In the genomic region with DNA sequence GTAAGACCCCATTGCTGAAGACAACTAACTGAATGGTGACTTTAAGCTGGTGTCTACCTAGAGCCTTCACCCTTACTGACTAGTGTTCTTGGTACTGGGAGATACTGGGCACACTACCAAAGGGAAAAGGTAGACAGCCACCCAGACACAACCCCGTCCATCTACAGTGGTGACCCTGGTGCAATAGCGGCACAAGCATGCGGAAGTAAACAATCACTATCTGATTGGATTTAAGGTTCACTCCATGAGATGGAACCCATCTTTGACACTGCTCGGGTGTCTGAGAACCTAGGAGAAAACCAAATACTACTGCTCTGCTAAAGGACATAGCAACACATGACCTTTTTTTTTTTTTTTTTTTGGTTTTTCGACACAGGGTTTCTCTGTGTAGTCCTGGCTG, we compare ENCODE assay signal across 30 mouse cellular contexts.
"Had no signal": no experiment of that assay in that cellular context is flagged by ENCODE, and none has a peak within 500 bp of the region (broad histone marks: within the 10 kb centered on the region; RNA-seq: fewer than 3 reads in every experiment).

No protein-coding gene starts in this region.

- H3K4me2 ChIP-seq: limb, embryonic 12.5 days; limb, embryonic 13.5 days; limb, embryonic 15.5 days; liver, embryonic 11.5 days; liver, embryonic 13.5 days; liver, embryonic 15.5 days; lung, embryonic 14.5 days; lung, embryonic 15.5 days; midbrain, embryonic 12.5 days; midbrain, embryonic 13.5 days; midbrain, embryonic 15.5 days; neural tube, embryonic 12.5 days had no signal

- ATAC-seq: liver, postnatal 0 days; lung, postnatal 0 days; midbrain, embryonic 13.5 days; midbrain, embryonic 15.5 days; midbrain, embryonic 16.5 days had no signal

- H3K4me1 ChIP-seq: limb, embryonic 10.5 days; limb, embryonic 12.5 days; limb, embryonic 13.5 days; limb, embryonic 15.5 days; liver, embryonic 13.5 days; liver, embryonic 15.5 days; midbrain, embryonic 12.5 days; midbrain, embryonic 13.5 days; midbrain, embryonic 15.5 days; neural tube, embryonic 12.5 days had no signal

- H3K9me3 ChIP-seq: limb, embryonic 10.5 days; limb, embryonic 13.5 days; limb, embryonic 15.5 days; liver, embryonic 13.5 days; liver, embryonic 15.5 days; lung, embryonic 15.5 days; midbrain, embryonic 13.5 days; midbrain, embryonic 15.5 days had no signal

- DNase-seq: left cerebral cortex, postnatal 4 days; liver; liver, embryonic 13.5 days; liver, postnatal 0 days; lung, adult 18-20 months; lung, adult 2 months; lung, embryonic 14.5 days; lung, postnatal 10 days; lung, postnatal 14 days; lung, postnatal 36 days; lung, postnatal 4 days; midbrain, embryonic 14.5 days had no signal

- H3K9ac ChIP-seq: limb, embryonic 12.5 days; limb, embryonic 13.5 days; limb, embryonic 15.5 days; liver, embryonic 13.5 days; liver, embryonic 14.5 days; liver, embryonic 15.5 days; liver, postnatal 0 days; lung, embryonic 14.5 days; lung, embryonic 15.5 days; midbrain, embryonic 12.5 days; midbrain, embryonic 13.5 days; midbrain, embryonic 15.5 days; neural tube, embryonic 12.5 days had no signal

- H3K36me3 ChIP-seq: liver, embryonic 13.5 days; liver, embryonic 15.5 days; lung, embryonic 15.5 days; midbrain, embryonic 15.5 days had no signal

- H3K27me3 ChIP-seq: limb, embryonic 12.5 days; limb, embryonic 13.5 days; limb, embryonic 15.5 days; liver, embryonic 13.5 days; liver, embryonic 15.5 days; lung, embryonic 15.5 days; megakaryocyte, embryonic 14.5 days; midbrain, embryonic 12.5 days; midbrain, embryonic 13.5 days; midbrain, embryonic 15.5 days; neural tube, embryonic 12.5 days had no signal

- H3K4me3 ChIP-seq: left cerebral cortex, adult 2 months; limb, embryonic 10.5 days; limb, embryonic 12.5 days; limb, embryonic 13.5 days; limb, embryonic 15.5 days; liver, embryonic 13.5 days; liver, embryonic 15.5 days; lung, embryonic 15.5 days; megakaryocyte, embryonic 14.5 days; midbrain, embryonic 12.5 days; midbrain, embryonic 13.5 days; midbrain, embryonic 15.5 days; myocyte; neural tube, embryonic 12.5 days had no signal

- H3K27ac ChIP-seq: left cerebral cortex, adult 2 months; limb, embryonic 10.5 days; limb, embryonic 12.5 days; limb, embryonic 13.5 days; limb, embryonic 15.5 days; liver, embryonic 13.5 days; liver, embryonic 14.5 days; liver, embryonic 15.5 days; lung, embryonic 15.5 days; macrophage; midbrain, embryonic 12.5 days; midbrain, embryonic 13.5 days; midbrain, embryonic 15.5 days; neural tube, embryonic 12.5 days had no signal
